Mouse (Mus musculus) CH12.LX (cell line): Measurements from ENCODE around the gene Trim31. TPM values are rescaled to one million over a fixed set of nuclear protein-coding genes. Genes with fewer than 3 reads are reported as not detected.

ENCODE experiments used
- DNase-seq: peaks from one replicate; pipeline ENCODE4 v3.0.0-alpha.2; 2013; ENCODE audit errors: extremely low read depth
- H3K27ac ChIP-seq: 2 replicates; pipeline ENCODE4 v1.5.1; 2012; ENCODE audit warnings: low read depth, mild to moderate bottlenecking, control low read depth, moderate library complexity; ENCODE audit not compliant: insufficient read depth
- H3K27me3 ChIP-seq: replicated peaks from 2 replicates; pipeline ENCODE3; 2012; ENCODE audit warnings: inconsistent platforms
- H3K36me3 ChIP-seq, 2 experiments: replicated peaks in 1 of 2; 2 replicates each; pipeline versions ENCODE3 to v1.6.1; 2012; ENCODE audit warnings: inconsistent platforms in 1 of 2, low read length in 1 of 2, mild to moderate bottlenecking in 1 of 2, mixed read lengths in 1 of 2, moderate library complexity in 1 of 2; ENCODE audit not compliant: control insufficient read depth in 1 of 2, insufficient read depth in 1 of 2
- H3K4me1 ChIP-seq, 2 experiments: 2 replicates each; pipeline ENCODE4 v1.6.1; 2012; ENCODE audit warnings: inconsistent platforms in 1 of 2, moderate library complexity in 1 of 2; ENCODE audit not compliant: insufficient read depth in 2 of 2, control insufficient read depth in 1 of 2
- H3K4me2 ChIP-seq: 2 replicates; pipeline ENCODE4 v1.6.1; 2012; ENCODE audit warnings: low read depth, mild to moderate bottlenecking, control low read depth; ENCODE audit not compliant: poor library complexity, insufficient read depth, severe bottlenecking
- H3K4me3 ChIP-seq, 3 experiments: fragments of 150-350 bp in 1 of 3; sonication (generic) in 1 of 3; replicated peaks in 1 of 3; 2 replicates each; pipeline versions ENCODE3 to v1.5.1; 2011 to 2012; ENCODE audit warnings: low read depth in 2 of 3, low read length in 2 of 3, mild to moderate bottlenecking in 2 of 3, moderate library complexity in 2 of 3, control low read depth in 1 of 3, improper control_type of control experiment in 1 of 3, inconsistent platforms in 1 of 3, mixed read lengths in 1 of 3; ENCODE audit not compliant: poor library complexity in 1 of 3
- H3K79me2 ChIP-seq: replicated peaks from 2 replicates; pipeline ENCODE4 v1.6.1; 2012; ENCODE audit warnings: mild to moderate bottlenecking, moderate library complexity; ENCODE audit not compliant: control insufficient read depth, poor library complexity, insufficient read depth, severe bottlenecking; ENCODE audit errors: extremely low read depth
- H3K9ac ChIP-seq: 2 replicates; pipeline ENCODE4 v1.6.1; 2012; ENCODE audit warnings: low read depth, mild to moderate bottlenecking, control low read depth, moderate library complexity; ENCODE audit not compliant: insufficient read depth
- H3K9me3 ChIP-seq: replicated peaks from 2 replicates; pipeline ENCODE3; 2012; ENCODE audit warnings: low read length, inconsistent platforms, mixed read lengths
- E2F4 ChIP-seq: IDR thresholded peaks from 2 replicates; pipeline ENCODE4 v1.6.1; 2011; ENCODE audit warnings: low read depth, low read length, improper control_type of control experiment; ENCODE audit not compliant: insufficient replicate concordance
- GABPA ChIP-seq: IDR thresholded peaks from 2 replicates; pipeline ENCODE4 v1.6.1; 2012; ENCODE audit warnings: low read depth, low read length, improper control_type of control experiment, inconsistent platforms; ENCODE audit not compliant: insufficient replicate concordance
- HCFC1 ChIP-seq: IDR thresholded peaks from 2 replicates; pipeline ENCODE4 v1.6.1; 2012; ENCODE audit warnings: low read depth, mild to moderate bottlenecking, inconsistent platforms, low read length, improper control_type of control experiment
- IRF4 ChIP-seq: IDR thresholded peaks from 2 replicates; pipeline ENCODE4 v1.6.1; 2014; ENCODE audit warnings: low read depth, mild to moderate bottlenecking, inconsistent platforms, low read length, improper control_type of control experiment
- KAT2A ChIP-seq: IDR thresholded peaks from 2 replicates; pipeline ENCODE4 v1.6.1; 2012; ENCODE audit warnings: low read length, improper control_type of control experiment, inconsistent platforms; ENCODE audit not compliant: insufficient replicate concordance
- MAX ChIP-seq: IDR thresholded peaks from 2 replicates; pipeline ENCODE4 v1.6.1; 2011; ENCODE audit warnings: low read length, improper control_type of control experiment
- NELFE ChIP-seq: IDR thresholded peaks from 2 replicates; pipeline ENCODE4 v1.6.1; 2011; ENCODE audit warnings: low read depth, low read length, improper control_type of control experiment
- POLR2A ChIP-seq: IDR thresholded peaks from 2 replicates; pipeline ENCODE4 v1.6.1; 2011; ENCODE audit warnings: low read depth, mild to moderate bottlenecking, improper control_type of control experiment, low read length
- POLR2AphosphoS2 ChIP-seq: IDR thresholded peaks from 2 replicates; pipeline ENCODE4 v1.6.1; 2011; ENCODE audit warnings: low read depth, low read length, improper control_type of control experiment
- TBP ChIP-seq: conservative IDR thresholded peaks from 2 replicates; pipeline ENCODE4 v1.6.1; 2011; ENCODE audit warnings: low read depth, low read length, improper control_type of control experiment
- TCF12 ChIP-seq: IDR thresholded peaks from 2 replicates; pipeline ENCODE4 v1.6.1; 2014; ENCODE audit warnings: low read depth, mild to moderate bottlenecking, inconsistent platforms, low read length, improper control_type of control experiment
- USF1 ChIP-seq: IDR thresholded peaks from 2 replicates; pipeline ENCODE4 v1.6.1; 2014; ENCODE audit warnings: low read depth, mild to moderate bottlenecking, inconsistent platforms, low read length, improper control_type of control experiment
- USF2 ChIP-seq: conservative IDR thresholded peaks from 2 replicates; pipeline ENCODE4 v1.6.1; 2011; ENCODE audit warnings: low read depth, low read length, improper control_type of control experiment
- ZC3H11A ChIP-seq: IDR thresholded peaks from 2 replicates; pipeline ENCODE4 v1.6.1; 2012; ENCODE audit warnings: low read depth, mild to moderate bottlenecking, inconsistent platforms, low read length, improper control_type of control experiment
- dilution Hi-C: fragments of 300-500 bp; cut with MboI; formaldehyde crosslinking; loops from 2 replicates; pipeline ENCODE4 v1.14.3; 2020; ENCODE audit warnings: low sequenced_read_pairs; ENCODE audit not compliant: extremely low pct_unique_long_range_greater_than_20kb, extremely low pct_ligation_motif_present
- in situ Hi-C: fragments of 300-500 bp; cut with MboI; formaldehyde crosslinking; loops from 3 replicates; pipeline ENCODE4 v1.14.3; 2019; ENCODE audit warnings: low sequenced_read_pairs, low pct_ligation_motif_present, low pct_unique_long_range_greater_than_20kb, mixed read lengths
- polyA plus RNA-seq: library from polyadenylated mRNA; unstranded; fragments of >175 nt; gene quantifications from 2 replicates; pipeline ENCODE4 v1.2.1, GENCODE M21; 2012; ENCODE audit warnings: low read depth; ENCODE audit not compliant: insufficient read length
- total RNA-seq, 2 experiments: library from RNA; depleted of rRNA; stranded (reverse); fragments of 300-350 nt in 1 of 2; fragments of >200 nt in 1 of 2; gene quantifications; 2 replicates each; pipeline ENCODE4 v1.2.3; 2012 to 2014

Trim31 gene
- total and polyA plus RNA-seq, 3 experiments, result not detected

DNA sequence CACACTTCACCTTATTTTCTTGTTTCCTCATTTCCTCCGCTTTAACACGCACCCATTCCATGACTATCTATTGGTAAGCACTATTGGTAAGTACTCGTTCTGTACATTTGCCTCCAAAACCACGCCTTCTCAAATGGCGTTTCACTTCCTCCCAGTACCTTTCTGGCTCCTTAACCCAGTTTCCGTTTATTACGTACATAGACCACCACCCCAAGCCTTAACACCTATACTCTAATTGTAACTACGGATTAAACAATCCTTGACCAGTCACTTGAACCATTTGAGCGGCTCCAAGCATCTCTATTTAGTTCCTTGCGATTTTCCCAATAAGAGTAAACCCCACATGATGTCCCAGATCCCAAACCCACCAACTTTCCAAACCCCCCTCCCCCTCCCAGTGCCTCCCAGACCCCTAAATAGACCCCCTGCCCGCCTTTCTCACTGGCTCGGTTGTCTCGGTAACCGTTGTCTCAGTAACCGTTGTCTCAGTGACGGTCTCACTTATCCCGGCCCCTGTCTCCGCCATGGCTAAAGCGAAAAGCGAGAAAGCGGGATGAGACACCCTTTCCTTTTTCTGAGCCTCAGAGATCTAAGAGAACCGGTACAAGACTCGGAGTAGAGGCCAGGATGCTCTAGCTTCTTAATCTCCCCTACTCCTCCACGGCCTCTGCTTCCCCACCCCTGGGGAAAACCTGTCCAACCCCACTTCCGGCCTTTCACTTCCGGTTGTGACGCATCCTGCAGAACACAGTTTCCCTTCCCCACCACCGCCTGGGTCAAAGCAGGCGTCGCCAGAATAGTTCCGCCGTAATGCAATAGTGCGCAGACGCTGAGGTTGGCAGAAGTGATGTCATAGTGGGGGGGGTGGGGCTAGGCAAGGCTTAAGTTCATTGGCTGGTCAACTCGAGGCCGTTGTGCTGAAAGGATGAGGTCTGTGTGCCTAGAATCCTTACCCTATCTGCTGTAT is 53.3 kb downstream of the Trim31 start, which contains the start of gene Ppp1r11 (continued):
- TF ChIP-seq HCFC1 (peak; percentile 91), KAT2A (peak; percentile 81; the same call in 1 of the 2 replicates), NELFE (peak; percentile 61), ZC3H11A (no peak), USF1 (no peak), TBP (peak; percentile 78), TCF12 (peak; percentile 86), IRF4 (peak; percentile 85)

DNA sequence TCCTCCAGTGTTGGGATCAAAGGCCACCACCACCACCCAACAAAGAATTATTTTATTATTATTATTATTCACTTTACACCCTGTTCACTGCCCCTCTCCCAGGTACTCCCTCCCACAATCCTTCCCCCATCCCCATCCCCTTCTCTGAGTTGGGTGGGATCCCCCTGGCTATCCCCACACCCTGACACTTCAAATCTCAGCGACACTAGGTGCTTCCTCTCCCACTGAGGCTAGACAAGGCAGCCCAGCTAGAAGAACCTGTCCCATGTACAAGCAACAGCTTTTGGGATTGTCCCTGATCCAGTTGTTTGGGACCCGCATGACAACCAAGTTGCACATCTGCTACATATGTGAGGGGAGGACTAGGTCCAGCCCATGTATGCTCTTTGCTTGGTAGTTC is 54.7 kb downstream of the Trim31 start:
- no peak overlapping the region for H3K27ac ChIP-seq
- H3K4me2 ChIP-seq, result no peak overlapping the region
- DNase-seq, result no peak
- H3K36me3 ChIP-seq, result peaks cover 26 to 62% of the 10 kb centered on the region in 2 experiments
- no peak for TF ChIP-seq POLR2A
- TF ChIP-seq E2F4, result no peak
- 0 out of 2 replicates have a peak, but pooled peaks have one; percentile 20 for TF ChIP-seq POLR2AphosphoS2
- TF ChIP-seq USF2, result no peak
- TF ChIP-seq, all 38 proteins: peak for 1
- Histone ChIP-seq H3K4me1 (peaks cover 0 to 17% of the 10 kb centered on the region in 2 experiments; a peak in 2 of 4 replicates), H3K27me3 (no peaks in the 10 kb centered on the region), H3K9ac (no peak overlapping the region), H3K4me3 (no peak overlapping the region), H3K79me2 (peaks cover 29% of the 10 kb centered on the region), H3K9me3 (no peaks in the 10 kb centered on the region)
- dilution Hi-C loops (no loop called here), in situ Hi-C loops (no loop called here)

DNA sequence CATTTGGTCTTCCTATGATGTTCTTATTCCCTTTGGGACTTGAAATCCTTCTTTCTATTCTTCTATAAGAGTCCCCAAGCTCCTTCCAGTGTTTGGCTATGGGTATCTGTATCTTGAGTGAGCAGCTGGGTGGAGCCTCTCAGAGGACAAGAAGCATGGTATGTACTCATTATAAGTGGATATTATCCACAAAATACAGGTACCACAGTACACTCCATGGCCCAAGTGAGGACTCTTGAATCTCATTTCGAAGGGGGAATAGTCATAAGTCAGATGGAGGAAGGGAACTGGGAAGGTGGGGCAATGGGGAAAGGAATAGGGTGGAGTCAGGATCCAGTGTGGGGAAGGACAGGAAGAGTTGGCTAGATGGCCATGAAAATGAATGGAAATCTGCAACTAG is 55.1 kb downstream of the Trim31 start:
- H3K4me2 ChIP-seq, result no peak overlapping the region
- peaks cover 26 to 58% of the 10 kb centered on the region in 2 experiments for H3K36me3 ChIP-seq
- no peak overlapping the region for H3K4me3 ChIP-seq
- H3K27me3 ChIP-seq, result no peaks in the 10 kb centered on the region
- H3K4me1 ChIP-seq, result peaks cover 0 to 18% of the 10 kb centered on the region in 2 experiments; a peak in 2 of 4 replicates
- H3K27ac ChIP-seq, result no peak overlapping the region
- in situ Hi-C loops (no loop called here), dilution Hi-C loops (no loop called here)
- no peaks in the 10 kb centered on the region for H3K9me3 ChIP-seq
- no peak overlapping the region for H3K9ac ChIP-seq
- no peak for DNase-seq
- TF ChIP-seq MAX (no peak), GABPA (no peak), POLR2AphosphoS2 (0 out of 2 replicates have a peak, but pooled peaks have one; percentile 27)
- TF ChIP-seq, all 38 proteins: peak for 1
- peaks cover 33% of the 10 kb centered on the region for H3K79me2 ChIP-seq
